Mouse (Mus musculus) midbrain, embryonic 12.5 days (tissue): ENCODE measurements at regions not wholly inside any gene's neighbourhood (a gene's known extent, or its start where the extent isn't known, plus 50 kb on each side); places are given as distances from the start of the nearest gene placed in this dataset.

ENCODE experiments used
- ATAC-seq: fragments of 200-750 bp; cut with Nextera tagmentation; 2 replicates; pipeline ENCODE4 v1.8.0; 2017; ENCODE audit warnings: low read depth, moderate TSS enrichment, moderate library complexity; ENCODE audit not compliant: low FRiP score
- H3K27ac ChIP-seq: fragments of 300-500 bp; sonication (generic); replicated peaks from 2 replicates; pipeline ENCODE4 v1.5.1; 2016; ENCODE audit warnings: mild to moderate bottlenecking
- H3K27me3 ChIP-seq: fragments of 300-500 bp; sonication (generic); 2 replicates; pipeline ENCODE4 v1.6.1; 2016; ENCODE audit warnings: mild to moderate bottlenecking
- H3K36me3 ChIP-seq: fragments of 300-500 bp; sonication (generic); 2 replicates; pipeline ENCODE4 v1.6.1; 2016
- H3K4me1 ChIP-seq: fragments of 300-500 bp; sonication (generic); 2 replicates; pipeline ENCODE4 v1.6.1; 2016
- H3K4me2 ChIP-seq: fragments of 300-500 bp; sonication (generic); replicated peaks from 2 replicates; pipeline ENCODE4 v1.6.1; 2016; ENCODE audit warnings: mild to moderate bottlenecking, moderate library complexity
- H3K4me3 ChIP-seq: fragments of 300-500 bp; sonication (generic); 2 replicates; pipeline ENCODE4 v1.5.1; 2016; ENCODE audit warnings: mild to moderate bottlenecking
- H3K9ac ChIP-seq: fragments of 300-500 bp; sonication (generic); replicated peaks from 2 replicates; pipeline ENCODE4 v1.6.1; 2016; ENCODE audit warnings: mild to moderate bottlenecking, moderate library complexity
- H3K9me3 ChIP-seq: fragments of 300-500 bp; sonication (generic); 2 replicates; pipeline ENCODE4 v1.6.1; 2016; ENCODE audit warnings: mild to moderate bottlenecking
- WGBS: fragments of 180-500 bp; shearing (Covaris S2); methylation state at CpG from one replicate; pipeline ENCODE4 v1.1.7; 2016; 5-methylcytosine and 5-hydroxymethylcytosine counted together

DNA sequence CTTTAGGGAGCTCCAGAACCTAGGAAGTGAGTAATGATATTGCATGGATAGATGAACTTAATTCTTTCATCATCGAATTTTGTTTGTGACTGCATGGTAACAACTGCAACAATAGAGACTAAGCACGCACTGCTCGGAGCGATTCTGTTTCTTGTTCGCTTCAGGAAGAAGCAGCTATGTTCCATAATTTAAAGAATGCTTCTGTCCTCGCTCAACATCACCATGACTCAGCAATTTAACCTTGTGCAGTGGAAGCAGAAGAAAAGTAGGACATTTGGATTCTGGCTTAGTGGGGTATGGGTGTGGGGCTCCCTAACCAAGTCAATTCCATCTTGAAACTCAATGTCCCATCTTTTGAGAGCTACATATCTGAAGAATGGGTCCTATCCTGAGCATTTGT lies 249.4 kb downstream of the Klf5 start:
- H3K4me3 ChIP-seq, result no peak overlapping the region
- no peaks in the 10 kb centered on the region for H3K9me3 ChIP-seq
- H3K9ac ChIP-seq, result no peak overlapping the region
- no peak overlapping the region for H3K27ac ChIP-seq
- no peaks in the 10 kb centered on the region for H3K4me1 ChIP-seq
- H3K4me2 ChIP-seq, result no peak overlapping the region
- H3K27me3 ChIP-seq, result no peaks in the 10 kb centered on the region
- 92% methylated on average over 6 of the region's 6 CpGs for WGBS
- ATAC-seq, result no peak
- H3K36me3 ChIP-seq, result no peaks in the 10 kb centered on the region

DNA sequence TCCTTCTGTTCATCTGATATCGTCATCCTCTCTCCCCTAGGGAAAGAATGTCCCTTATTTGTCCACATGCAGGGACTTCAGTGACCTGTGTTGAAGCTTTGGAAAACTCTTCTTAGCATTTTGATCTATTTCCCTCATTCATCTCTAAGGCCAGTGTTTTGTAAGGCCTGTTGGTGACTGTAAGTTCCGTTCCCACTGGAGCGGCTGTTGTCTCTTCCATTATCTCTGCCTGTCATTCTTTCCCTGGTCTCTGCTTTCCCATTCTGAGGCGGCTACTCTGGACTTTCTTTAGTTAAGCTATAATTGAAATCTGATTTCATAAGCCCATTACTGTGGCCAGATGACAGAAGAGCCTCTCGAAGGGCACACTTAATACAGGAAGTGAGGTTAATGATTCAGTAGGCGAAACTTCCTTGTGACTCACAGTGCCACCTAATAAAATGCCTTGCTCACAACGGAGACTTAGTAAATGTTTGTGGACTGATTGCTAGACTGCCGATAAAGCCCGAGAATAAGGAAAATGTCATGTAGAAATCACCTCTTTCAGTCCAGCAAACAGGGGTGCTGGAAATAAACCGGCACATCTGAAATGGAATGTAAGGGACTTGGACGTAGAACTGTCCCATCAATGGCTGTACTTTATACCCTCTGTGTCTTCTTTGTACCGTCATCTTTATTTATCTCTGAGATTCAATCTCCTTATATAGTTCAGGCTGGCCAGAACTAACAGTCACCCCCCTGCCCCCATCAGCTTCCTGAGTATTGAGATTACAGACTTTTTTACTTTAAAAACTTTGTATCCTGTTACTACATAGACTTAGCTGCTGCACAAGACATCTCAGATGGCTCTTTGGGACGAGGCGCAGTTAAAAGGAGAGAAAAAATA lies 250.1 kb downstream of the Klf5 start:
- Histone ChIP-seq H3K9me3 (no peaks in the 10 kb centered on the region), H3K4me3 (no peak overlapping the region), H3K27ac (no peak overlapping the region), H3K4me1 (no peaks in the 10 kb centered on the region), H3K9ac (no peak overlapping the region), H3K36me3 (no peaks in the 10 kb centered on the region), H3K27me3 (no peaks in the 10 kb centered on the region), H3K4me2 (no peak overlapping the region)
- 91% methylated on average over 14 of the region's 14 CpGs for whole genome bisulfite sequencing
- no peak for ATAC-seq

DNA sequence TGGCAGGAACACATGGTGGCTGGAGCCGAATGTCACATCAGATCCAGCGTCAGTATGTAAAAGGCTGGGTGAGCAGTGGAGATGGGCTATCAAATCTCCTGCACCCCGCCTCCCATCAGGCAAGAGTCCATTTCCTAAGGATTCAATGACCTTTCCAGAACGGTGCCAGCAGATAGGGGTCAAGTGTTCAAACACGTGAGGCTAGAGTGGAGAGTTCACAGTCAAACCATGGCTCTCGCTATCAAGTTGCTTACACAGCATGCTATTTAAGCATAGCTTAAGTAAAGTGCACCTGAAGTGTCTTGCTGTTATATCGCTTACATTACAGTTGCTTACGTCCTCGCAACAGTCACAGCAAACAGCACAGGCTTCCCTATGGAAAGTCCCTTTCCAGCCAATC lies 265.5 kb downstream of the Klf5 start:
- Histone ChIP-seq H3K9ac (no peak overlapping the region), H3K27me3 (no peaks in the 10 kb centered on the region), H3K9me3 (no peaks in the 10 kb centered on the region), H3K4me3 (no peak overlapping the region), H3K4me2 (no peak overlapping the region), H3K27ac (no peak overlapping the region), H3K36me3 (no peaks in the 10 kb centered on the region), H3K4me1 (no peaks in the 10 kb centered on the region)
- 88% methylated on average over 9 of the region's 9 CpGs for WGBS
- ATAC-seq, result no peak

DNA sequence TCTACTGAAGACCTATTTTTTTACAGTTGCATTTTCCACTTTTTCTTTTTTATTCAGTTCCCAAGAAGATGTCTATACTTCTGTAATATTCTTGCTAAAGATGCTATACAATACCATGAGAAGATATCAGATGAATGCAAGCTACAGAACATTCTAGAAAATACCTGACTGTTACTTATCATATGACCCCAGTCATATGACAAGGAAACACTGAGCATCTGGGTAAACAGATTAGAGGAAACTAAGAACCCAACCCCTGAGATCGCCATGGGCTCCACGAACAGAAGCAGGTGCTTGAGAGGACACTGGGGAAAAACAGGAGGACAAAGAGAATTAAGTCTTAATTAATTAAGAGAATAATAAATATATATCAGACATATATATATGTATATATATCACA lies 275.7 kb downstream of the Klf5 start:
- Histone ChIP-seq H3K4me1 (0 out of 2 replicates have a peak, but pooled peaks cover 3% of the 10 kb centered on the region), H3K27me3 (no peaks in the 10 kb centered on the region), H3K4me2 (no peak overlapping the region), H3K9ac (no peak overlapping the region), H3K4me3 (no peak overlapping the region), H3K27ac (no peak overlapping the region), H3K9me3 (no peaks in the 10 kb centered on the region), H3K36me3 (no peaks in the 10 kb centered on the region)
- no peak for ATAC-seq
- 79% methylated on average over 2 of the region's 2 CpGs for WGBS

DNA sequence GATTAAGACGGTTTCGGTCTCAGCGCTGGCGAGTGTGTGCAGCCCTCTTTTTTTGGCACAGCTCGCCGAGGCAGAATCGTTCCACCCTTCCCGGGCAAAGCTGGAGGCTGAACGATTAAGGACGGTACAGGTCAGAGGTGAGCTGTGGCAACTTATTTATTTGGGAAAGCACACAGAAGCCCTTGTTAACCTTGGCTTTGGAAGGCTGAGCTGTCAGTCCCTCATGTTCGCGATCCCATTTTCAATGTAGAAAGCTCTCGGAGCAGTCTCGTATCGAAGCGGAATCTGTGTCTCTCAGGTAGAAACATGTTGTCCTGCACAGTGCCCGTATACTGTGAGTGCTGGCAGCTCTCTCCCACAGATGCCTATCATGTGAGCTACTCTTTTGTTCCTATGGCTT lies 280.2 kb downstream of the Klf5 start:
- Histone ChIP-seq H3K27ac (no peak overlapping the region), H3K9me3 (no peaks in the 10 kb centered on the region), H3K4me3 (no peak overlapping the region), H3K36me3 (no peaks in the 10 kb centered on the region), H3K4me2 (no peak overlapping the region), H3K9ac (no peak overlapping the region), H3K4me1 (0 out of 2 replicates have a peak, but pooled peaks cover 9% of the 10 kb centered on the region), H3K27me3 (no peaks in the 10 kb centered on the region)
- ATAC-seq, result no peak
- WGBS, result 78% methylated on average over 17 of the region's 17 CpGs

DNA sequence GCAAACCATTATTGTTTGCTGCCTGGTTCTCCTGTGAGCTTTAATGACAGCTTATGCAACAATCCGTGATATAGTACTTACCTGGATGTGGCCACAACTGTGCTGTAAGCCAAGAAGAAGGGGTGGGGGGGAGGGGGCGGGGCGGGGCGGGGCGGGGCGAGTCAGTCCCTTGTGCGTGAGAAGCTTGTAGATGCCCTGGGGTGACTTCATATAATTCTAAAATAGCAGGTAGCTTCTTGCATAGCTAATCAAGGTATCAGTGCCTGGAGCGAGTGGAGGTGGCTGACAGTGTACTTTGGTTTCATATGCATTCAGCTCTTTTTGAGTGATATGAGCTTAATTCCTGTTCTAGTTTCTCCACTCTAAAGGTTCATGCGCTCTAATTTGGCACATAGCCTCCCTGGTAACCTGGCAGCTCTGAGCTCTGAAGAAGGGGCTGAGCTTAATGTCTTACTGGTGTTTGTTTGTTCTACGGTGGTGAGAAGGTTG lies 280.8 kb downstream of the Klf5 start:
- no peaks in the 10 kb centered on the region for H3K36me3 ChIP-seq
- no peak overlapping the region for H3K27ac ChIP-seq
- 0 out of 2 replicates have a peak, but pooled peaks cover 9% of the 10 kb centered on the region for H3K4me1 ChIP-seq
- H3K9ac ChIP-seq, result no peak overlapping the region
- 41% methylated on average over 10 of the region's 10 CpGs for WGBS
- H3K9me3 ChIP-seq, result no peaks in the 10 kb centered on the region
- no peak overlapping the region for H3K4me3 ChIP-seq
- ATAC-seq, result no peak
- H3K27me3 ChIP-seq, result no peaks in the 10 kb centered on the region
- H3K4me2 ChIP-seq, result no peak overlapping the region

DNA sequence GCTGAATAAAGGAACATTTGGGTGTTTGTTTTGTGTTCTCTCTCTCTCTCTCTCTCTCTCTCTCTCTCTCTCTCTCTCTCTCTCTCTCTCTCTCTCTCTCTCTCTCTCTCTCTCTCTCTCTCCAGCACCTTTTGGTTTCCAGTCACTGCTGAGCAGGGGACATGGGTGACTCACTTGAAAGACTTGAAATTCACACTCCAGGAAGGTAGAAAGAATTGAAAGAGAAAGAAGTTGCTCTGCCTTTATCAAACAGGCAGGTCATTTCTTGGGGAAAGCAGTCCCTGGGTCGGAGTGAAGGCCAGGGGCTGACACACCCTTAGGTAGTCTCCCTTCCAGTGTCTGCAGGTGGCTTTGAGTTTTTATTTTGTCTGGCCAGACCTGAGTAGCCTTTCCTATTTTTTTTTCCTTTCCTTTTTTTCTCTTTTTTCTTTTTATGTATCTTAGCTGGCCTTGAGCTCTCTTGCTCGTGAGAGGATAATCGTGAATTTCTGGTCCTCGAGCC lies 281.3 kb downstream of the Klf5 start:
- Histone ChIP-seq H3K9me3 (no peaks in the 10 kb centered on the region), H3K4me1 (0 out of 2 replicates have a peak, but pooled peaks cover 9% of the 10 kb centered on the region), H3K27ac (no peak overlapping the region), H3K27me3 (no peaks in the 10 kb centered on the region), H3K4me3 (no peak overlapping the region), H3K4me2 (no peak overlapping the region), H3K9ac (no peak overlapping the region), H3K36me3 (no peaks in the 10 kb centered on the region)
- WGBS, result 86% methylated on average over 4 of the region's 4 CpGs
- no peak for ATAC-seq

DNA sequence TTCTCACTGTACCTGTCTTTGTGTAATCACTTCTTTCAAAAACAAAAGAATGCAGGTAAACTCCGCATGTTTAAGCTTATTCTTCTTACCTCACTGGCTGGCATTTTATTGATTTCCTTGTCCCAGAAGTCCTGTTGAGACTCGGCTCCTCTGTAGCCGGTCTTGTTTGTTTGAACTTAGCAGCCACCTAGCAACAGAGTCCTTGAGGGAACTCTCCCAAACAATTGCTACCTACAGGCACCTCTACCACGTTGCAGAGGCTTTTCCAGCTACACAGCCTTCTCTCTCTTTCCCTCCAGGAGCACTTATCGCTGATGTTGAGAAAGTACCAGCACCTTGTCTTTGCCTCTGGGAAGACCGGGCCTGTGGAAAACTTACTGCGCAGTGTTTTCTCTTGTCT lies 285.7 kb downstream of the Klf5 start:
- no peaks in the 10 kb centered on the region for H3K9me3 ChIP-seq
- no peak for ATAC-seq
- H3K36me3 ChIP-seq, result no peaks in the 10 kb centered on the region
- no peak overlapping the region for H3K9ac ChIP-seq
- H3K4me2 ChIP-seq, result no peak overlapping the region
- 65% methylated on average over 7 of the region's 7 CpGs for WGBS
- H3K27me3 ChIP-seq, result no peaks in the 10 kb centered on the region
- H3K27ac ChIP-seq, result no peak overlapping the region
- H3K4me3 ChIP-seq, result no peak overlapping the region
- H3K4me1 ChIP-seq, result 0 out of 2 replicates have a peak, but pooled peaks cover 6% of the 10 kb centered on the region

DNA sequence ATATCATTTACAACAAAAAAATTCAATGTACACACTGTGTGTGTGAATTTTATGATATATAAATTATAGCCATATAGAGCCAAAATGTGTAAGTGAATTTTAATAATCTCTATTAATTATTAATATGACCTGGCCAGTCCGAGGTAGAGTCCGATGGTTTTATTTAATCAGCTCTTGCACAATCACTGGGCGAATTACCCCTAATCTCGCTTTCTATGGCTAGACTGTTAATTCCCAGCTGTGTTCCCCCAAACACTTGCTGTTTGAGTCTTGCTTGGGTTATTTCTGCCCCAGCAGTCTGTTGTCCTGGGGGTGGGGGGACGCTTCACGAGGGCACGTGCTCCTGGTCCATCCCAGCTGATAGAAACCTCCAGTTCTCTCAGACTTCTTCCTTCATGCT lies 287.5 kb downstream of the Klf5 start:
- Histone ChIP-seq H3K9me3 (no peaks in the 10 kb centered on the region), H3K9ac (no peak overlapping the region), H3K27me3 (no peaks in the 10 kb centered on the region), H3K36me3 (no peaks in the 10 kb centered on the region), H3K4me3 (no peak overlapping the region), H3K4me2 (no peak overlapping the region), H3K4me1 (0 out of 2 replicates have a peak, but pooled peaks cover 3% of the 10 kb centered on the region), H3K27ac (no peak overlapping the region)
- no peak for ATAC-seq
- WGBS, result 90% methylated on average over 7 of the region's 7 CpGs

DNA sequence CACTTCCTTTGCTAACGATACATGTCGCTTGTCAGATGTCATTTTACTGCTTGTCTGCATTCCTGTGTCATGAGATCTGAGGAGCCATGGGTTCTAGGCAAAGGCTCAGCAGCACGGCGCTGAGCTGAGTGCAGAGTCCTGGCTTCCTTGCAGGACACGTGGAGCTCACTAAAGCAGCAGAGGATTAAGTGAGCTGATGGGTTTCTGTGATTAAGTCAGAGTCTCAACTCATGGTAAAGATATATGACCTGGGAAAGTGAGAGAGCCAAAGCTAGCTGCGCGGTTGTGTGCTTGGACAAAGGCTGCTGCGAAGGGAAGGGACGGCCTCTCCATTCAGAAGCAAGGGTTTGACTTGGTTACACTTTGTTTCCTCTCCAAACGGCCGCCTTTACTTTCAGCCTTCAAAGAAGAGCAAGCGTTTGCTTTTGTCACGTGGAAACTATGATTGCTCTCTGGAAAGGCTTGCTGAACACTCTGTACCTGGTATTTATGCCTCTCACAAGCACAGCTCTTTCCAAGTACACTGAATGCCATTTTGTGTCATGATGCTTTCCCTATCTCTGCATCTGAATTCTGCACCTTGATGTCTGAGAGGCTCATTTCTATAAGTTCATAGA lies 292.5 kb downstream of the Klf5 start:
- Histone ChIP-seq H3K4me2 (no peak overlapping the region), H3K9ac (no peak overlapping the region), H3K4me3 (no peak overlapping the region), H3K27ac (no peak overlapping the region), H3K4me1 (0 out of 2 replicates have a peak, but pooled peaks cover 4% of the 10 kb centered on the region), H3K36me3 (no peaks in the 10 kb centered on the region), H3K27me3 (no peaks in the 10 kb centered on the region), H3K9me3 (no peaks in the 10 kb centered on the region)
- no peak for ATAC-seq
- 63% methylated on average over 13 of the region's 13 CpGs for WGBS

DNA sequence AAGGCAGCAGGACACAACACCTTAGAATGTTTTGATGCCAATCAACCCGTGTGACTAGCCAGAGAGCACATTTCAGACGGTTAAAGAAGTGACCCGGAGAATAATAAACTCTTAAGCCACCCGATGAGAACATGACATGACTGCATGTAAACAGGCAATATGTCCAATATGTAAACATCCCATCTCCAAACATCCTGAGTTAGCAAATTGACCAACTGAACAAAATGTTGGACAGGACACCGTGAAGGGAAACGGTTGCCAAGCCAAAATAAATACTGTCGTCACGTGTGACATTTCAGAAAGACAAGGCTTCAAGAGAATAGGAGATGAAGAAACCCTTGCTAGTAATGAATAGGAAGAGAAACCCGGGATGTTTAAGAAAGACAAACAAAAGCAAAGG lies 294.4 kb downstream of the Klf5 start:
- ATAC-seq, result no peak
- Histone ChIP-seq H3K4me3 (no peak overlapping the region), H3K27me3 (no peaks in the 10 kb centered on the region), H3K36me3 (no peaks in the 10 kb centered on the region), H3K27ac (no peak overlapping the region), H3K4me1 (0 out of 2 replicates have a peak, but pooled peaks cover 4% of the 10 kb centered on the region), H3K4me2 (no peak overlapping the region), H3K9ac (no peak overlapping the region), H3K9me3 (no peaks in the 10 kb centered on the region)
- 85% methylated on average over 9 of the region's 9 CpGs for WGBS

DNA sequence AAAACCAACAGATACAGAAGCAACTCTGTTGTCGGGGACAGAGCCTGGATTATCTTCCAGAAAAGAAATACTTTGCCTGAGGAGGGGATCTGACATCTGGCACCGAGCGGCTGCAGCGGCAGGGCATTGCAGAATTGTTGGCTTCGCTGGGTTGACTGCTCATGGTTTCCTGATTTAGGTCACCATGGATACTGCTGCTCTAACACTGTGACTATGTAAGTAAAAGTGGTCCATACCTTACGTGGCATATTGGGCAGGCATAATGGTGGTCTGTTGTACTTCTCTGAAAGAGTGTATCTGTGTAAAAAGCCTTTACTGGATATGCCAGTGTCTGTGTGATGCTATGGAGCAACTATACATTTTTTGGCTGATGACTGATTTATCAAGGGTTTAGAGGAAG lies 295.4 kb downstream of the Klf5 start:
- 57% methylated on average over 6 of the region's 6 CpGs for WGBS
- H3K27ac ChIP-seq, result no peak overlapping the region

More for the DNA sequence above, 295.4 kb downstream of the Klf5 start:
- Histone ChIP-seq H3K9me3 (no peaks in the 10 kb centered on the region), H3K36me3 (no peaks in the 10 kb centered on the region), H3K4me1 (0 out of 2 replicates have a peak, but pooled peaks cover 4% of the 10 kb centered on the region), H3K9ac (no peak overlapping the region), H3K4me3 (no peak overlapping the region), H3K27me3 (no peaks in the 10 kb centered on the region), H3K4me2 (no peak overlapping the region)
- no peak for ATAC-seq
